Mouse (Mus musculus) stomach, embryonic 15.5 days (tissue): ENCODE results near the gene 4930447F04Rik. TPM values are rescaled to one million over a fixed set of nuclear protein-coding genes. Genes with fewer than 3 reads are reported as not detected.

Source experiments
- ATAC-seq: fragments of 200-750 bp; cut with Nextera tagmentation; 2 replicates; pipeline ENCODE4 v1.8.0; 2017; ENCODE audit warnings: low read depth, moderate number of reproducible peaks, moderate TSS enrichment; ENCODE audit not compliant: insufficient read depth, low FRiP score
- H3K27ac ChIP-seq: fragments of 300-500 bp; sonication (generic); 2 replicates; pipeline ENCODE4 v1.5.1; 2015; ENCODE audit warnings: mild to moderate bottlenecking, inconsistent platforms
- H3K27me3 ChIP-seq: fragments of 300-500 bp; sonication (generic); replicated peaks from 2 replicates; pipeline ENCODE4 v1.6.1; 2015; ENCODE audit warnings: inconsistent platforms
- H3K36me3 ChIP-seq: fragments of 300-500 bp; sonication (generic); 2 replicates; pipeline ENCODE4 v1.6.1; 2015; ENCODE audit warnings: inconsistent platforms
- H3K4me1 ChIP-seq: fragments of 300-500 bp; sonication (generic); 2 replicates; pipeline ENCODE4 v1.6.1; 2015; ENCODE audit warnings: inconsistent platforms
- H3K4me2 ChIP-seq: fragments of 300-500 bp; sonication (generic); 2 replicates; pipeline ENCODE4 v1.6.1; 2015; ENCODE audit warnings: mild to moderate bottlenecking, inconsistent platforms
- H3K4me3 ChIP-seq: fragments of 300-500 bp; sonication (generic); replicated peaks from 2 replicates; pipeline ENCODE4 v1.5.1; 2015; ENCODE audit warnings: inconsistent platforms
- H3K9ac ChIP-seq: fragments of 300-500 bp; sonication (generic); 2 replicates; pipeline ENCODE4 v1.6.1; 2015; ENCODE audit warnings: inconsistent platforms
- H3K9me3 ChIP-seq: fragments of 300-500 bp; sonication (generic); 2 replicates; pipeline ENCODE4 v1.6.1; 2016; ENCODE audit warnings: inconsistent platforms
- WGBS: fragments of 180-500 bp; shearing (Covaris S2); methylation state at CpG from one replicate; pipeline ENCODE4 v1.1.7; 2015; 5-methylcytosine and 5-hydroxymethylcytosine counted together
- polyA plus RNA-seq: library from polyadenylated mRNA; unstranded; fragments of >200 nt; fragmentation: Nextera tagmentation; extraction: Ambion mirVana; gene quantifications from 2 replicates; pipeline ENCODE4 v1.2.1, GENCODE M21; 2015

Gene 4930447F04Rik
- polyA plus RNA-seq = not detected in 2 replicates

- Histone ChIP-seq H3K9me3 (no peaks in the 10 kb centered on the region), H3K27ac (no peak within 1 kb of the TSS), H3K27me3 (no peaks in the 10 kb centered on the region), H3K9ac (no peak within 1 kb of the TSS), H3K36me3 (no peaks in the 10 kb centered on the region), H3K4me3 (no peak within 1 kb of the TSS), H3K4me1 (no peaks in the 10 kb centered on the region), H3K4me2 (no peak within 1 kb of the TSS)
- WGBS = 84% methylated on average over 1 of the region's 1 CpGs
- ATAC-seq = no peak
Measured at GRCm38 (mm10) chrX:66304124-66304523, at the start of gene 4930447F04Rik. Gene 4930447F04Rik (minus strand): TSS chrX:66304224.
